Mouse (Mus musculus) thymus, adult 2 months (tissue): ENCODE results near the gene Alpl.

Experiments used
- CTCF ChIP-seq: fragments of 200-500 bp; IDR thresholded peaks from 2 replicates; pipeline ENCODE4 v1.5.1; 2012; ENCODE audit warnings: mild to moderate bottlenecking, control low read depth, low read length, moderate library complexity, borderline replicate concordance; ENCODE audit not compliant: control insufficient read depth, poor library complexity, insufficient read depth; ENCODE audit errors: extremely low read depth
- POLR2A ChIP-seq: fragments of 200-500 bp; IDR thresholded peaks from 2 replicates; pipeline ENCODE4 v1.6.1; 2012; ENCODE audit warnings: mild to moderate bottlenecking, low read length, control low read depth, moderate library complexity; ENCODE audit not compliant: control insufficient read depth, poor library complexity, insufficient read depth; ENCODE audit errors: extremely low read depth

DNA sequence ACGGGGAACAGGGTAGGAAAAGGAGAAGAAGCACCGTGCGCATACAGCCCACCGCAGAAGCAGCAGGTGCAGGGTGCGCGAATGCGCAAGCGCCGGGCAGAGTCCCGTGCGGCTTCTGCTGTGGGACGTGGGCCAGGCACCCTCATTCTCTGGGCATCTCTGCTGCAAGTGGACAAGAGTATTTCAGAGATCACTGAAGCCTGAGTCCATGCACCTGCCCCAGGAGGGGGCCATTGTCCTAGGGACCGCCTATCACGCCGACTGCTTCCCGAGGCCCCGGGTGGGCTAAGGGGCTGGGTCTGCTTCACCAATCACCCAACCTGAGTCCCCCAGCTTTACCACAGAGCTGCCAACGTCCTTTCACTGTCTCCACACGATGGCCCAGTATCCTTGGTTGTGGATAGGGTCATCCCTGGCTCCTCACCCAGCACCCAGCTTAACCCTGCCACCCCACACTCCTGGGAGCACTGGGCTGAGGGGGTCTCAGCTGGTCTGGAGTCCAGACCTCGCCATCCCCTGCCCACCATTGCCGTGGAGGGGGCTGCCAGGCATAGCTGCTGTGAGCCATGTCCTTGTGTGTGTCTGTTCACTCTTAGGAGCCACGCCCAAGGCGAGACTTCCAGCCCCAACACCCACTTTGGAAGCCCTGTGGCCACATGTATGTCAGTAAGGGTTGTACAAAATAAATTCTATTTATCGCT is 66.9 kb downstream of the Alpl start:
- TF ChIP-seq POLR2A (no peak), CTCF (no peak)
